Mouse (Mus musculus): ENCODE results near the gene Tada3.

- no peak for TF ChIP-seq CTCF (IDR thresholded peaks at IDR 0.05; ENCODE audit: control insufficient read depth, insufficient read depth, insufficient replicate concordance, low read depth, low read length)
- no peak for TF ChIP-seq POLR2A (IDR thresholded peaks at IDR 0.05; ENCODE audit: control insufficient read depth, low read depth, low read length)
Observed at GRCm38 (mm10) chr6:113350538-113350937, 27.1 kb downstream of the Tada3 start.

Measured in testis, adult 2 months (tissue).